ENCODE assay signal across 18 mouse cellular contexts in the genomic region with DNA sequence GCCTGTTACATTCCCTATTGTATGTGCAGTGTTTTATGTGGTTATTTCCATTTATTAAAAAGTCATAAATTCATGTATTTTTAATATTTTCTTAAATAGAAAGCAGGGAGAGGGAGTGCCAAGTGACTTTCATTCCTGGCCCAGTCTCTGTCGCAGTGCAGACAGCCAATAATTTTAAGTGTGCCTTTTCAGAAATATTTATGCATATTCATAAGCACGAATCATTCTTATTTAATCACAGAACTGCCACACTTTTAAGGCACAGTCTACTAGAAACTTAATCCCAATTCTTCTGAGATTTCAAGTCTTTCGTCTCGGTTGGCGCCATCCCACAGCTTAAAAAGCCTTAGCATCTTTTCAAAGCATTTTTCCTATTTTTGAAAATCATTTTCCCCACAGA. TPM values are rescaled to one million over a fixed set of nuclear protein-coding genes. Genes with fewer than 3 reads are reported as not detected.
"Had no signal": no experiment of that assay in that cellular context is flagged by ENCODE, and none has a peak within 500 bp of the region (broad histone marks: within the 10 kb centered on the region; RNA-seq: fewer than 3 reads in every experiment).

No protein-coding gene starts in this region.

- H3K27me3 ChIP-seq: limb, embryonic 12.5 days; liver, embryonic 13.5 days; lung, embryonic 15.5 days; megakaryocyte, embryonic 14.5 days; midbrain, embryonic 13.5 days; neural tube, embryonic 13.5 days had no signal

- H3K4me2 ChIP-seq: limb, embryonic 12.5 days; liver, embryonic 13.5 days; midbrain, embryonic 13.5 days; neural tube, embryonic 13.5 days had no signal

- H3K9ac ChIP-seq: limb, embryonic 12.5 days; liver, embryonic 13.5 days; liver, postnatal 0 days; lung, embryonic 15.5 days; midbrain, embryonic 13.5 days; neural tube, embryonic 13.5 days had no signal

- H3K4me3 ChIP-seq: limb, embryonic 12.5 days; liver, embryonic 13.5 days; lung, embryonic 15.5 days; megakaryocyte, embryonic 14.5 days; midbrain, embryonic 13.5 days; neural tube, embryonic 13.5 days had no signal

- DNase-seq: kidney, adult 8-10 months; kidney, postnatal 4 days; liver; liver, embryonic 13.5 days; liver, postnatal 0 days; lung, postnatal 14 days; retina, postnatal 1 day; right cerebral cortex, postnatal 4 days; spleen, adult 18-20 months; thymus, adult 18-20 months; thymus, postnatal 25 days had no signal

- H3K9me3 ChIP-seq: limb, embryonic 12.5 days; lung, embryonic 15.5 days; midbrain, embryonic 13.5 days; neural tube, embryonic 13.5 days had no signal

- H3K36me3 ChIP-seq: limb, embryonic 12.5 days; liver, embryonic 13.5 days; lung, embryonic 15.5 days; midbrain, embryonic 13.5 days; neural tube, embryonic 13.5 days had no signal

- ATAC-seq: liver, postnatal 0 days; midbrain, embryonic 13.5 days had no signal

- H3K27ac ChIP-seq: limb, embryonic 12.5 days; liver, embryonic 13.5 days; lung, embryonic 15.5 days; macrophage; midbrain, embryonic 13.5 days; neural tube, embryonic 13.5 days had no signal

- H3K4me1 ChIP-seq: limb, embryonic 12.5 days; liver, embryonic 13.5 days; lung, embryonic 15.5 days; megakaryocyte, embryonic 14.5 days had no signal

RNA-seq across cellular contexts. Expression of a gene that starts 29.3 kb away (rescaled TPM):
- total RNA-seq: monocyte, adult 5-6 weeks had no signal
- polyA plus RNA-seq: macrophage had no signal
